Mouse (Mus musculus) bone marrow macrophage, adult 2 months (primary cell): ENCODE measurements around the gene Plekhs1.

ENCODE experiments used
- CTCF ChIP-seq: IDR thresholded peaks from 2 replicates; pipeline ENCODE4 v1.5.1; 2012; ENCODE audit warnings: low read depth, mild to moderate bottlenecking, low read length, moderate library complexity
- POLR2A ChIP-seq: IDR thresholded peaks from 2 replicates; pipeline ENCODE4 v1.6.1; 2012; ENCODE audit warnings: mild to moderate bottlenecking, low read depth, low read length, borderline replicate concordance

GRCm38 (mm10) chr19:56474869-56475550, 13.6 kb downstream of the Plekhs1 start:
- no peak for TF ChIP-seq CTCF
- no peak for TF ChIP-seq POLR2A
